Mouse (Mus musculus) testis, adult 2 months (tissue): ENCODE data around the gene Eapp. TPM values are rescaled to one million over a fixed set of nuclear protein-coding genes. Genes with fewer than 3 reads are reported as not detected.

Source experiments
- H3K27ac ChIP-seq: fragments of 200-500 bp; 2 replicates; pipeline ENCODE4 v1.5.1; 2012; ENCODE audit warnings: low read depth, low read length; ENCODE audit not compliant: control insufficient read depth, insufficient read depth
- H3K27me3 ChIP-seq: fragments of 200-500 bp; 2 replicates; pipeline ENCODE4 v1.6.1; 2012; ENCODE audit warnings: mild to moderate bottlenecking, low read length, moderate library complexity; ENCODE audit not compliant: control insufficient read depth, insufficient read depth
- H3K36me3 ChIP-seq: fragments of 200-500 bp; 2 replicates; pipeline ENCODE4 v1.6.1; 2012; ENCODE audit warnings: mild to moderate bottlenecking, low read length; ENCODE audit not compliant: control insufficient read depth, insufficient read depth
- H3K4me1 ChIP-seq: fragments of 200-500 bp; 2 replicates; pipeline ENCODE4 v1.6.1; 2012; ENCODE audit warnings: low read length; ENCODE audit not compliant: control insufficient read depth, insufficient read depth
- H3K4me3 ChIP-seq: fragments of 200-500 bp; 2 replicates; pipeline ENCODE4 v1.5.1; 2012; ENCODE audit warnings: low read depth, mild to moderate bottlenecking, low read length, moderate library complexity, mixed read lengths; ENCODE audit not compliant: control insufficient read depth
- CTCF ChIP-seq: fragments of 200-500 bp; IDR thresholded peaks from 2 replicates; pipeline ENCODE4 v1.5.1; 2012; ENCODE audit warnings: low read depth, mild to moderate bottlenecking, inconsistent platforms, low read length, moderate library complexity; ENCODE audit not compliant: control insufficient read depth, insufficient read depth, insufficient replicate concordance
- POLR2A ChIP-seq: fragments of 200-500 bp; IDR thresholded peaks from 2 replicates; pipeline ENCODE4 v1.6.1; 2012; ENCODE audit warnings: low read depth, mild to moderate bottlenecking, inconsistent platforms, low read length, moderate library complexity; ENCODE audit not compliant: control insufficient read depth
- polyA plus RNA-seq: library from polyadenylated mRNA; depleted of rRNA; stranded (reverse); fragments of >200 nt; gene quantifications from 2 replicates; pipeline ENCODE4 v1.2.3, GENCODE M21; 2012

Eapp gene
- polyA plus RNA-seq, 1 experiment = 29.2 TPM

GRCm38 (mm10) chr12:54658425-54659092 lies 37.1 kb downstream of the Eapp start:
- H3K4me1 ChIP-seq = peaks cover 5% of the 10 kb centered on the region
- no peak for TF ChIP-seq CTCF
- TF ChIP-seq POLR2A = no peak
- H3K4me3 ChIP-seq = no peak overlapping the region; the same call in 1 of the 2 replicates

GRCm38 (mm10) chr12:54657951-54658350 lies 37.7 kb downstream of the Eapp start:
- Histone ChIP-seq H3K27ac (no peak overlapping the region), H3K4me1 (peaks cover 5% of the 10 kb centered on the region), H3K4me3 (peak overlapping the region; percentile 76; the same call in 1 of the 2 replicates), H3K27me3 (no peaks in the 10 kb centered on the region), H3K36me3 (no peaks in the 10 kb centered on the region; the same call in 1 of the 2 replicates)
- TF ChIP-seq POLR2A (no peak), CTCF (no peak)

More at GRCm38 (mm10) chr12:54658425-54659092, 37.1 kb downstream of the Eapp start:
- no peaks in the 10 kb centered on the region; the same call in 1 of the 2 replicates for H3K36me3 ChIP-seq
- H3K27ac ChIP-seq = no peak overlapping the region
- H3K27me3 ChIP-seq = no peaks in the 10 kb centered on the region

- peaks cover 9% of the 10 kb centered on the region for H3K4me1 ChIP-seq
- no peak for TF ChIP-seq POLR2A
- no peak for TF ChIP-seq CTCF
- peak overlapping the region; percentile 76 for H3K4me3 ChIP-seq
- peak overlapping the region; percentile 89 for H3K27ac ChIP-seq
- no peaks in the 10 kb centered on the region for H3K27me3 ChIP-seq
- no peaks in the 10 kb centered on the region; the same call in 1 of the 2 replicates for H3K36me3 ChIP-seq
Observed at GRCm38 (mm10) chr12:54657226-54657625, 38.5 kb downstream of the Eapp start.

DNA sequence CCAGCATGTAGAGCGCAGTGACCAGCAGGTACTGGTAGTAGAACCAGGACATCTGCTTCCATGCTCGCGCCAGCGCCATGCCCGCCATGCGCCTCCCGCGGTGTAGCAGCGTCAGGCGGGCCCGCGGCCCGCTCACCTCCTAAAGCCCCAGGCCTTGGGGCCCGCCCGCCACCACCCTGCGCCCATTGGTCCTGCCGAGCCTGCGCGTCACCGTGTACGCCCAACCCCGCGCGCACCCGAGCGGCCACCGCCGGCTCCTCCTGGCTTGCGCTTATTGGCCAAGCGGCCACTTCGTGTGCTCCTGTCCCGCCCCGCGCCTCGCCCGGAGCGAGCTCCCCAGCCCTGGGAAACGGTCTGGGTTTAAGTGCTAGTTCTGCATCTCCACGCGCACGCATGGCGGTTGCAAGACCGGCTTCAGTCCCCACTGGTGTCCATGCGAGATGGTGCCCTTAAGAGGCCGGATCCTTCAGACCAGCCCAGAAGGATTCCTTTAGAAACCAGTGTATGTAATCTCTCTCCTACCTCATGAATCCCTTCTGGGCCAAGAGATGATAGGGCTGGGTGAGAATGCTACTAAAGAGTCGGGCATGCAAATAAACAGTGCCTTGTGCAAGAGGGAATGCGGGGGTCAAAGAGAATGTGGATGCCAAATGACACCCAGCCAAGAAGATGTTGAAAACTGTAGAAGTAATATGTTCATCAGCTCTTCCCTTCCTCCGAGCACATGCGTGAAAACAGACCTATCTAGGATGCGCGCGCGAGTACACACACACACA lies 39.1 kb downstream of the Eapp start, which contains the start of gene Sptssa:
TSS of gene Sptssa (minus strand) at position 178 of the 776 bp plus-strand sequence.
- Histone ChIP-seq H3K27ac (peak within 1 kb of the TSS; percentile 89), H3K36me3 (no peaks in the 10 kb centered on the region; the same call in 1 of the 2 replicates), H3K4me1 (peaks cover 13% of the 10 kb centered on the region), H3K27me3 (no peaks in the 10 kb centered on the region), H3K4me3 (peak within 1 kb of the TSS; percentile 76)
- TF ChIP-seq POLR2A (peak; percentile 74), CTCF (no peak)

GRCm38 (mm10) chr12:54656039-54656395 lies 39.7 kb downstream of the Eapp start:
- Histone ChIP-seq H3K4me1 (peaks cover 13% of the 10 kb centered on the region), H3K27me3 (no peaks in the 10 kb centered on the region), H3K4me3 (peak overlapping the region; percentile 76), H3K36me3 (no peaks in the 10 kb centered on the region; the same call in 1 of the 2 replicates), H3K27ac (peak overlapping the region; percentile 65)
- no peak for TF ChIP-seq CTCF
- TF ChIP-seq POLR2A = no peak; the same call in 1 of the 2 replicates

DNA sequence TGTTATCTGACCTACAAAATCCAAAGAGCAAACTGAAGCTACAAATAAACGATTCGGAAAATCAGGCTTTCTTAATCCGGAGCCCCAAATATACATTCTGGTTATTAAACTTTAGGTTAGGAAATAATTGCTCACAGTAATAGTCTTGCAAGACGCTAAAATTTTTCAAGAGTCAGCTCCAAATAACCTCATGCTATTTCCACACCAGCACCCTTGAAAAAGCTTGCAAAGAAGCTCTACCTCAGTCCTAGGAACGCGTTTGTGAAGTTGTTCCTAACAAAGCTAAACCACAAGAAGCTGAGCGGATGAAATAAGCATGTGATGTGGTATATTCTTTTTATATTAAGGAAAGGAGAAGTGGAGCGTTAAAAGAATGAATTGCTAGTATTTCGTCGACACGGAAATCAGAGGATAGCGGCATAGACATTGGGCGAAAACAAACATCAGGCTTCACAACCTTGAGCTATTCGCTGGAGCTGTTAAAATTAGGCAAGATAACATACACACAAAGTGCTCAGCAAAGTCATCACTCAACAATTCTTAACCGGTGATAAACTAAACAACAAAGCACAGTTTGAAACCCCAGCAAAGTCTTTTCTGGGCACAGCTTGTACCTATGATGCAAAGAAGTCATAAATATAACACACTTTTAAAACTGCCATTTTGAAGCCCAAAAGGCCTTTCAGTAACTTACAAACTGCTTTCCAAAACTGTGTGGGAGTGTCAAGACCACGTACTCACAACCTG lies 40.2 kb downstream of the Eapp start:
- Histone ChIP-seq H3K4me1 (peaks cover 13% of the 10 kb centered on the region), H3K4me3 (peak overlapping the region; percentile 76), H3K27me3 (no peaks in the 10 kb centered on the region), H3K27ac (peak overlapping the region; percentile 65), H3K36me3 (no peaks in the 10 kb centered on the region; the same call in 1 of the 2 replicates)
- TF ChIP-seq CTCF (no peak), POLR2A (no peak)
